Mouse (Mus musculus) liver, embryonic 16.5 days (tissue): Measurements from ENCODE around the gene Itpr1. TPM values are rescaled to one million over a fixed set of nuclear protein-coding genes. Genes with fewer than 3 reads are reported as not detected.

ENCODE experiments used
- ATAC-seq: fragments of 200-750 bp; cut with Nextera tagmentation; 2 replicates; pipeline ENCODE4 v1.8.0; 2017; ENCODE audit warnings: low read depth, mild to moderate bottlenecking, moderate number of reproducible peaks, moderate library complexity
- H3K27ac ChIP-seq: fragments of 300-500 bp; sonication (generic); 2 replicates; pipeline ENCODE4 v1.5.1; 2014; ENCODE audit warnings: mild to moderate bottlenecking, low read length
- H3K27me3 ChIP-seq: fragments of 300-500 bp; sonication (generic); 2 replicates; pipeline ENCODE4 v1.6.1; 2014; ENCODE audit warnings: low read depth, low read length, mixed read lengths; ENCODE audit not compliant: control insufficient read depth, insufficient read depth
- H3K36me3 ChIP-seq: fragments of 300-500 bp; sonication (generic); 2 replicates; pipeline ENCODE4 v1.6.1; 2014; ENCODE audit warnings: mild to moderate bottlenecking; ENCODE audit not compliant: control insufficient read depth, insufficient read depth
- H3K4me1 ChIP-seq: fragments of 300-500 bp; sonication (generic); 2 replicates; pipeline ENCODE4 v1.6.1; 2014; ENCODE audit warnings: low read depth, low read length, mixed read lengths; ENCODE audit not compliant: control insufficient read depth
- H3K4me2 ChIP-seq: fragments of 300-500 bp; sonication (generic); 2 replicates; pipeline ENCODE4 v1.6.1; 2014; ENCODE audit warnings: low read depth, low read length, mixed read lengths
- H3K4me3 ChIP-seq: fragments of 300-500 bp; sonication (generic); 2 replicates; pipeline ENCODE4 v1.5.1; 2014; ENCODE audit warnings: low read depth, mild to moderate bottlenecking, low read length
- H3K9ac ChIP-seq: fragments of 300-500 bp; sonication (generic); 2 replicates; pipeline ENCODE4 v1.6.1; 2014; ENCODE audit warnings: low read depth, low read length
- H3K9me3 ChIP-seq: fragments of 300-500 bp; sonication (generic); replicated peaks from 2 replicates; pipeline ENCODE4 v1.6.1; 2016; ENCODE audit warnings: low read length; ENCODE audit not compliant: control insufficient read depth
- WGBS: fragments of 180-500 bp; shearing (Covaris S2); extraction: QIAGEN DNeasy Blood & Tissue Kit; methylation state at CpG from one replicate; pipeline ENCODE4 v1.1.7; 2014; ENCODE audit not compliant: insufficient replicate concordance; 5-methylcytosine and 5-hydroxymethylcytosine counted together
- polyA plus RNA-seq: library from polyadenylated mRNA; unstranded; fragments of >200 nt; fragmentation: Nextera tagmentation; extraction: Ambion mirVana; gene quantifications from 2 replicates; pipeline ENCODE4 v1.2.1, GENCODE M21; 2015

Gene Itpr1
- polyA plus RNA-seq, 1 experiment from 2014 or later, result 2.9 TPM

DNA sequence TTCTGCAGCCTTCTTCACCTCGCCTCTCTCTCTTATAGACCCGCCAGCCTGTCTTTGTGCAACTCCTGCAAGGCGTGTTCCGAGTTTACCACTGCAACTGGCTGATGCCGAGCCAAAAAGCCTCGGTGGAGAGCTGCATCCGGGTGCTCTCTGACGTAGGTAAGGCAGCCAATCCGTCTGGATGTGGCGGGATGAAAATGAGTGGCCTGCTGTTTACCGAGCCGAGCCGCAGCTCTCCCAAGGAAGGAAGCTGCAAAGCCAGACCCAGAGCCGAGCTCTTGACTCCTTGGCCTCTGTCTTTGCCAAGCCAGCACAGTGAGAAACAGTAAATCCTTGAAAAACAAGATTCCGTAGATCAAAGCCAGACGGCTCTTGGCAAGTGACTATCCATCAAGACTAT, 197.9 kb downstream of the Itpr1 start:
- Histone ChIP-seq H3K9ac (no peak overlapping the region), H3K4me2 (no peak overlapping the region), H3K9me3 (no peaks in the 10 kb centered on the region), H3K4me3 (no peak overlapping the region), H3K27me3 (no peaks in the 10 kb centered on the region), H3K36me3 (no peaks in the 10 kb centered on the region), H3K27ac (no peak overlapping the region), H3K4me1 (no peaks in the 10 kb centered on the region)
- 76% methylated on average over 16 of the region's 16 CpGs for whole genome bisulfite sequencing
- ATAC-seq, result no peak

DNA sequence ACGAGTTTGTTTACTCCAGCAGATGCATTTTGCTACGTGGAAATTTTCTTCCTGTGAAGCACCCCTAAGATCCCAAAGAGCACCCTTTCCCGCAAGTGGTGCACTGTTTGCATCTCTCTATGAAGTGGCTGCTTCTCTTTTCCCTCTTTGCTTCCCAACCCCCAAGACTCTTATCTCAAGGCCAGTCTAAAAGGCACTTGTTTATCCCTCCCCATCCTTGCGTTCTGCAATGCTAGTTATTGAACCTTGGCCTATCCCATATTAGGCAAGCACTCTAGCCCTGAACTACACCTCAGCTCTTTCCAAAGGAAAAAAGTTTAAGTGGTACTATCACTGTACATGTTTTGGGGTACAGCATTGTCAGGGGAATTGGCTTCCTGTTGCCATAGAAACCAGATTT, 198.3 kb downstream of the Itpr1 start:
- no peak for ATAC-seq
- Histone ChIP-seq H3K4me1 (no peaks in the 10 kb centered on the region), H3K27me3 (no peaks in the 10 kb centered on the region), H3K4me2 (no peak overlapping the region), H3K4me3 (no peak overlapping the region), H3K27ac (no peak overlapping the region), H3K9ac (no peak overlapping the region), H3K9me3 (no peaks in the 10 kb centered on the region), H3K36me3 (no peaks in the 10 kb centered on the region)
- WGBS, result 71% methylated on average over 4 of the region's 4 CpGs

- no peaks in the 10 kb centered on the region for H3K4me1 ChIP-seq
- no peak overlapping the region for H3K4me3 ChIP-seq
- no peak for ATAC-seq
- H3K36me3 ChIP-seq, result no peaks in the 10 kb centered on the region
- no peaks in the 10 kb centered on the region for H3K27me3 ChIP-seq
- H3K9me3 ChIP-seq, result no peaks in the 10 kb centered on the region
- no peak overlapping the region for H3K27ac ChIP-seq
- no peak overlapping the region for H3K9ac ChIP-seq
- H3K4me2 ChIP-seq, result no peak overlapping the region
- WGBS, result 79% methylated on average over 8 of the region's 8 CpGs
Observed at GRCm38 (mm10) chr6:108413006-108413405, 200.1 kb downstream of the Itpr1 start.

- H3K4me1 ChIP-seq, result no peaks in the 10 kb centered on the region
- H3K27ac ChIP-seq, result no peak overlapping the region
- no peaks in the 10 kb centered on the region for H3K9me3 ChIP-seq
- H3K4me2 ChIP-seq, result no peak overlapping the region
- 77% methylated on average over 9 of the region's 9 CpGs for WGBS
- no peaks in the 10 kb centered on the region for H3K27me3 ChIP-seq
- no peaks in the 10 kb centered on the region for H3K36me3 ChIP-seq
- no peak overlapping the region for H3K4me3 ChIP-seq
- H3K9ac ChIP-seq, result no peak overlapping the region
- no peak for ATAC-seq
Observed at GRCm38 (mm10) chr6:108413593-108413992, 200.7 kb downstream of the Itpr1 start.

DNA sequence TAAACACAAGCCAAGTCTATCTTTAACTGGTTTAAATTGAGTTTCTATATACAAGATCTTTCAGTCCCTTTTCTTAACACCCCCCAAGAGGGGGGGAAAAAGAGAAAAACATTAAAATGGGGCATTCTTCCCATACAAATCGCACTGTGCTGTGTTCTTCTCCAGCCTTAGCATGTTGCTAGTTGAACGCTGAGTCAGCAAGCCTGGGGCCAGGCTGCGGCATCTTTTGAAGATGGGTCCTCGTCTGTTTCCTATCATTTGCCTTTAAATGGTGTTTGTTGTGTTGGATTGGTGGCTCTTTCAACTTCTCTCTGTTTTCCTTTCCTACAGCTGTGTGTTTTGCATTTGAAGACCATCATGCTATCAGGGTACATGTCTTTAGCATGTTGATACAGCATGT, 203.0 kb downstream of the Itpr1 start:
- Histone ChIP-seq H3K9me3 (no peaks in the 10 kb centered on the region), H3K4me3 (no peak overlapping the region), H3K4me2 (no peak overlapping the region), H3K27ac (no peak overlapping the region), H3K4me1 (no peaks in the 10 kb centered on the region), H3K9ac (no peak overlapping the region), H3K36me3 (no peaks in the 10 kb centered on the region), H3K27me3 (no peaks in the 10 kb centered on the region)
- ATAC-seq, result no peak
- WGBS, result 77% methylated on average over 4 of the region's 4 CpGs

- 50% methylated on average over 8 of the region's 8 CpGs for WGBS
- Histone ChIP-seq H3K4me2 (no peak overlapping the region), H3K9ac (no peak overlapping the region), H3K27me3 (no peaks in the 10 kb centered on the region), H3K4me3 (no peak overlapping the region), H3K9me3 (no peaks in the 10 kb centered on the region), H3K27ac (no peak overlapping the region), H3K4me1 (no peaks in the 10 kb centered on the region), H3K36me3 (no peaks in the 10 kb centered on the region)
- no peak for ATAC-seq
Observed at GRCm38 (mm10) chr6:108417508-108417907, 204.6 kb downstream of the Itpr1 start.

DNA sequence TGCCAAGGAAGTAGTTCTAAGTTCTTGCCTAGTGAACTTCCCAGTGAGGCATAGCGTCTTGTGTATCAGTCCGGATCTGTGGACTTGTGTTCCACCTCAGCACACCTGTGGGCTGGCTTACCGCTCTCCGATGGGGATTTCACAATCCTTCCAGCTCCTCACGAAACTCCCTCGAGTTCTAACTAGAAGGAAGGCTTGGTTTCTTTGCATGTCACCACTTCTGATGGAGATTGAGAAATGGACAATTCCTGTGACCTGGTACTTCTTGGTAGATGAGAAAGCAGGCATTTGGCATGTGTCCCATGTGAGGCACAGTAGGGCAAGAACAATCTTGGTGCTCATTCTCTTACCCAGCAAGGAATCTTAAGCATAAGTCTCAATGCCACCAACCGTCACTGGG, 205.3 kb downstream of the Itpr1 start:
- 79% methylated on average over 7 of the region's 7 CpGs for WGBS
- ATAC-seq, result no peak
- no peaks in the 10 kb centered on the region for H3K4me1 ChIP-seq
- H3K36me3 ChIP-seq, result no peaks in the 10 kb centered on the region
- H3K4me3 ChIP-seq, result no peak overlapping the region
- no peaks in the 10 kb centered on the region for H3K9me3 ChIP-seq
- no peak overlapping the region for H3K27ac ChIP-seq
- H3K27me3 ChIP-seq, result no peaks in the 10 kb centered on the region
- no peak overlapping the region for H3K4me2 ChIP-seq
- no peak overlapping the region for H3K9ac ChIP-seq

- Histone ChIP-seq H3K27ac (no peak overlapping the region), H3K9ac (no peak overlapping the region), H3K36me3 (no peaks in the 10 kb centered on the region), H3K9me3 (no peaks in the 10 kb centered on the region), H3K4me3 (no peak overlapping the region), H3K27me3 (no peaks in the 10 kb centered on the region), H3K4me2 (no peak overlapping the region), H3K4me1 (no peaks in the 10 kb centered on the region)
- 67% methylated on average over 9 of the region's 9 CpGs for WGBS
- ATAC-seq, result no peak
Observed at GRCm38 (mm10) chr6:108424749-108425584, 212.1 kb downstream of the Itpr1 start.

DNA sequence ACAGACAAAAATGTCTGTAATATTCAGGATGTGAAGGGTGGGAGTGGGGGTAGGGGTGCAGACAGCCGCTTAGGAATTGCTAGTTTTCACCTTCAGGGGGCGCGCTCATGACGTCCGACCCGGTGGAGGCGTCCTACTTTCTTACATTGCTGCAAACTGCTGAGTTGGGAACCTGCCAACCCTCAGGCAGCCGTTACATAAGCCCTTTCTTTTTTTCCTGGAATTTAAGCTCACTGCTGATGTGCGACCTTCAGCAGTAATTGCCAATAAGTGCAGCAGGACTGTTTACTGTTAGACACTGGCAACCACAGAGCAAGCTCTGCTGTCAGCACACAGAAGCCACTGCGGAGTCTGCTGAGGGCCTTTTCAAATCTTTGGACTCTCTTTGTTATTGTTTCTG, 213.9 kb downstream of the Itpr1 start:
- peak overlapping the region; percentile 68; the same call in 1 of the 2 replicates for H3K27ac ChIP-seq
- 32% methylated on average over 10 of the region's 10 CpGs for WGBS
- no peak overlapping the region for H3K4me2 ChIP-seq

More for the DNA sequence above, 213.9 kb downstream of the Itpr1 start:
- Histone ChIP-seq H3K27me3 (no peaks in the 10 kb centered on the region), H3K4me3 (no peak overlapping the region), H3K9me3 (no peaks in the 10 kb centered on the region), H3K36me3 (no peaks in the 10 kb centered on the region), H3K4me1 (no peaks in the 10 kb centered on the region), H3K9ac (no peak overlapping the region)
- peak; percentile 83 for ATAC-seq
